Mouse (Mus musculus): ENCODE results near the gene Dbndd2.

DNA sequence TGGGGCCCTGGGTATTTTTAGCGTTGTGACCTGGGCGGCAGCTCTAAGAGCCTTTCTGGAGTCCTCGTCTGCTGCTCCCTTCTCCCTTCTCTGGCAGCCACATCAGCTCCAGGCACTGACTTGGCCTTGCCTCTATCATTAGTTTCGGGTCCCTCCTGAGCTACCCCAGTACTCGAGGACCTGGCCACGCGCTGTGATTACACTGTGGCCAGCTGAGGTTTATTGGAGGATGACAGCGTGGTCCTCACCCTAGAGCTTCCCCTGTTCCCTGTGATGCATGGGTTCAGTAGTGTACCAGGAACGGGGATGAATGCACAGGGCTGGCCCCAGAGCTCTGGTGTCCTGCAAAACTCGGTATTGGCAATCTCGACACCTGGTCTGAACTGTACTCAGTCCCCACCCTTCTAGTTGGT lies 1.2 kb downstream of the Dbndd2 start:
- TF ChIP-seq CTCF (IDR thresholded peaks at IDR 0.05; ENCODE audit: borderline replicate concordance, control insufficient read depth, extremely low read depth, insufficient read depth, low read length, poor library complexity) (no peak), POLR2A (IDR thresholded peaks at IDR 0.05; ENCODE audit: control insufficient read depth, extremely low read depth, insufficient read depth, low read length, poor library complexity) (no peak)

All from thymus, adult 2 months (tissue).